Mouse (Mus musculus) myocyte (in vitro differentiated cells): ENCODE results near the gene Camkmt. TPM values are rescaled to one million over a fixed set of nuclear protein-coding genes. Genes with fewer than 3 reads are reported as not detected.

ENCODE experiments used
- H3K27me3 ChIP-seq: one replicate; pipeline ENCODE4 v1.6.1; 2011; ENCODE audit not compliant: control insufficient read depth, insufficient read depth, insufficient read length
- H3K36me3 ChIP-seq: one replicate; pipeline ENCODE4 v1.6.1; 2011; ENCODE audit not compliant: control insufficient read depth, insufficient read depth
- H3K4me2 ChIP-seq: one replicate; pipeline ENCODE4 v1.6.1; 2011; ENCODE audit warnings: low read depth, control low read depth
- H3K4me3 ChIP-seq: one replicate; pipeline ENCODE4 v1.5.1; 2011; ENCODE audit warnings: mild to moderate bottlenecking, control low read depth, moderate library complexity
- H3K79me2 ChIP-seq: one replicate; pipeline ENCODE4 v1.6.1; 2011; ENCODE audit not compliant: control insufficient read depth, insufficient read depth
- H3ac ChIP-seq: one replicate; pipeline ENCODE4 v1.6.1; 2011; ENCODE audit not compliant: control insufficient read depth, insufficient read length
- CEBPB ChIP-seq: IDR thresholded peaks from 2 replicates; pipeline ENCODE4 v1.6.1; 2011; ENCODE audit warnings: mild to moderate bottlenecking, moderate library complexity; ENCODE audit not compliant: poor library complexity, insufficient read depth, severe bottlenecking
- E2F4 ChIP-seq: IDR thresholded peaks from one replicate; pipeline ENCODE4 v1.6.1; 2011; ENCODE audit warnings: mild to moderate bottlenecking, control low read depth, moderate library complexity; ENCODE audit not compliant: insufficient read depth
- MAX ChIP-seq: IDR thresholded peaks from one replicate; pipeline ENCODE4 v1.6.1; 2011; ENCODE audit warnings: low read depth, mild to moderate bottlenecking, control low read depth
- MYOD1 ChIP-seq, 3 experiments: IDR thresholded peaks; one replicate each; pipeline ENCODE4 v1.6.1; 2011; ENCODE audit warnings: control low read depth in 2 of 3, low read depth in 2 of 3, mild to moderate bottlenecking in 2 of 3, moderate library complexity in 1 of 3; ENCODE audit not compliant: insufficient read length in 2 of 3, control insufficient read depth in 1 of 3
- MYOG ChIP-seq, 3 experiments: IDR thresholded peaks; one replicate each; pipeline ENCODE4 v1.6.1; 2011; ENCODE audit warnings: control low read depth in 2 of 3, low read depth in 2 of 3, mild to moderate bottlenecking in 2 of 3; ENCODE audit not compliant: insufficient read length in 2 of 3, control insufficient read depth in 1 of 3, insufficient read depth in 1 of 3
- POLR2A ChIP-seq: IDR thresholded peaks from one replicate; pipeline ENCODE4 v1.6.1; 2011; ENCODE audit warnings: low read depth, mild to moderate bottlenecking, control low read depth, moderate library complexity; ENCODE audit not compliant: insufficient read length
- POLR2AphosphoS2 ChIP-seq: IDR thresholded peaks from one replicate; pipeline ENCODE4 v1.6.1; 2011; ENCODE audit warnings: low read depth, control low read depth; ENCODE audit not compliant: insufficient read length
- REST ChIP-seq: IDR thresholded peaks from one replicate; pipeline ENCODE4 v1.6.1; 2011; ENCODE audit warnings: mild to moderate bottlenecking, control low read depth, moderate library complexity; ENCODE audit not compliant: insufficient read depth, insufficient read length
- SRF ChIP-seq: IDR thresholded peaks from one replicate; pipeline ENCODE4 v1.6.1; 2011; ENCODE audit warnings: low read depth; ENCODE audit not compliant: control insufficient read depth, insufficient read length
- TCF12 ChIP-seq: IDR thresholded peaks from one replicate; pipeline ENCODE4 v1.6.1; 2011; ENCODE audit warnings: mild to moderate bottlenecking, control low read depth; ENCODE audit not compliant: poor library complexity, insufficient read depth, severe bottlenecking
- TCF3 ChIP-seq: IDR thresholded peaks from one replicate; pipeline ENCODE4 v1.6.1; 2011; ENCODE audit warnings: low read depth, control low read depth; ENCODE audit not compliant: insufficient read length
- USF1 ChIP-seq: IDR thresholded peaks from one replicate; pipeline ENCODE4 v1.6.1; 2011; ENCODE audit warnings: low read depth, mild to moderate bottlenecking, control low read depth, moderate library complexity
- polyA plus RNA-seq: library from polyadenylated mRNA; unstranded; fragments of >200 nt; fragmentation: generic; extraction: Trizol; gene quantifications from one replicate; pipeline ENCODE4 v1.2.1, GENCODE M21; 2012; ENCODE audit warnings: missing spikeins

The Camkmt gene
- polyA plus RNA-seq, 1 experiment = 1.4 TPM

- no peaks in the 10 kb centered on the region for H3K27me3 ChIP-seq
- TF ChIP-seq CEBPB (no peak), MYOG (IDR thresholded peaks at IDR 0.05; ENCODE audit: control insufficient read depth in 1 of 3, insufficient read depth in 1 of 3, insufficient read length in 2 of 3, low read depth in 2 of 3) (no peak), REST (no peak), E2F4 (no peak), MYOD1 (IDR thresholded peaks at IDR 0.05; ENCODE audit: control insufficient read depth in 1 of 3, insufficient read length in 2 of 3, low read depth in 2 of 3) (no peak), MAX (no peak), USF1 (no peak), SRF (no peak), POLR2A (no peak), TCF12 (no peak), TCF3 (no peak), POLR2AphosphoS2 (no peak)
- no peaks in the 10 kb centered on the region for H3K36me3 ChIP-seq
- H3K79me2 ChIP-seq = no peaks in the 10 kb centered on the region
- H3K4me2 ChIP-seq = no peak overlapping the region
- H3ac ChIP-seq = no peak overlapping the region
- no peak overlapping the region for H3K4me3 ChIP-seq
These were observed 78.4 kb downstream of the Camkmt start for GRCm38 (mm10) chr17:85168761-85169160.

- no peak overlapping the region for H3ac ChIP-seq
- no peaks in the 10 kb centered on the region for H3K36me3 ChIP-seq
- TF ChIP-seq CEBPB (no peak), E2F4 (no peak), SRF (no peak), TCF3 (no peak), REST (no peak), MYOG (IDR thresholded peaks at IDR 0.05; ENCODE audit: control insufficient read depth in 1 of 3, insufficient read depth in 1 of 3, insufficient read length in 2 of 3, low read depth in 2 of 3) (no peak), TCF12 (no peak), POLR2A (no peak), USF1 (no peak), POLR2AphosphoS2 (no peak), MYOD1 (IDR thresholded peaks at IDR 0.05; ENCODE audit: control insufficient read depth in 1 of 3, insufficient read length in 2 of 3, low read depth in 2 of 3) (no peak), MAX (no peak)
- H3K4me3 ChIP-seq = no peak overlapping the region
- no peaks in the 10 kb centered on the region for H3K27me3 ChIP-seq
- no peaks in the 10 kb centered on the region for H3K79me2 ChIP-seq
- H3K4me2 ChIP-seq = no peak overlapping the region
These were observed 80.3 kb downstream of the Camkmt start for GRCm38 (mm10) chr17:85170541-85171255.

- TF ChIP-seq MYOG (IDR thresholded peaks at IDR 0.05; ENCODE audit: control insufficient read depth in 1 of 3, insufficient read depth in 1 of 3, insufficient read length in 2 of 3, low read depth in 2 of 3) = no peak
- Histone ChIP-seq H3ac (no peak overlapping the region), H3K4me2 (no peak overlapping the region), H3K36me3 (no peaks in the 10 kb centered on the region), H3K79me2 (no peaks in the 10 kb centered on the region), H3K27me3 (no peaks in the 10 kb centered on the region), H3K4me3 (no peak overlapping the region)
These were observed 81.6 kb downstream of the Camkmt start for GRCm38 (mm10) chr17:85171951-85172350.

- H3K4me3 ChIP-seq = no peak overlapping the region
- H3K79me2 ChIP-seq = no peaks in the 10 kb centered on the region
- H3ac ChIP-seq = no peak overlapping the region
- no peaks in the 10 kb centered on the region for H3K27me3 ChIP-seq
- no peaks in the 10 kb centered on the region for H3K36me3 ChIP-seq
- no peak overlapping the region for H3K4me2 ChIP-seq
- TF ChIP-seq TCF12 (no peak), MYOD1 (IDR thresholded peaks at IDR 0.05; ENCODE audit: control insufficient read depth in 1 of 3, insufficient read length in 2 of 3, low read depth in 2 of 3) (no peak), SRF (no peak), REST (no peak)
These were observed 86.9 kb downstream of the Camkmt start for GRCm38 (mm10) chr17:85177231-85177630.

GRCm38 (mm10) chr17:85180471-85181060, 90.2 kb downstream of the Camkmt start:
- no peak overlapping the region for H3K4me2 ChIP-seq

More at GRCm38 (mm10) chr17:85180471-85181060, 90.2 kb downstream of the Camkmt start:
- Histone ChIP-seq H3K36me3 (no peaks in the 10 kb centered on the region), H3K4me3 (no peak overlapping the region), H3ac (no peak overlapping the region), H3K27me3 (no peaks in the 10 kb centered on the region), H3K79me2 (no peaks in the 10 kb centered on the region)
- TF ChIP-seq MAX (no peak), MYOG (IDR thresholded peaks at IDR 0.05; ENCODE audit: control insufficient read depth in 1 of 3, insufficient read depth in 1 of 3, insufficient read length in 2 of 3, low read depth in 2 of 3) (no peak), TCF3 (no peak), USF1 (no peak)
